Mouse (Mus musculus) erythroblast, embryonic 14.5 days (primary cell): ENCODE results near the gene Aph1a. TPM values are rescaled to one million over a fixed set of nuclear protein-coding genes. Genes with fewer than 3 reads are reported as not detected.
A peak's percentile ranks its signal among the peaks of the same experiment; 100 is the strongest.
"Not testable (repeated sequence)": the region's sequence is repeated elsewhere in the genome, so short reads cannot be mapped to it uniquely, and the experiment has no call there.

Experiments
- H3K27me3 ChIP-seq: 2 replicates; pipeline ENCODE4 v1.6.1; 2012; ENCODE audit warnings: inconsistent platforms; ENCODE audit not compliant: control insufficient read depth
- H3K36me3 ChIP-seq: 2 replicates; pipeline ENCODE4 v1.6.1; 2012; ENCODE audit warnings: mild to moderate bottlenecking, inconsistent platforms; ENCODE audit not compliant: control insufficient read depth
- H3K4me1 ChIP-seq: 2 replicates; pipeline ENCODE4 v1.6.1; 2012; ENCODE audit warnings: inconsistent platforms; ENCODE audit not compliant: control insufficient read depth
- H3K4me3 ChIP-seq: replicated peaks from 2 replicates; pipeline ENCODE3; 2012; ENCODE audit warnings: moderate library complexity, mild to moderate bottlenecking, inconsistent platforms
- H3K9me3 ChIP-seq: 2 replicates; pipeline ENCODE4 v1.6.1; 2012; ENCODE audit warnings: low read length, inconsistent platforms, mixed read lengths; ENCODE audit not compliant: control insufficient read depth
- GATA1 ChIP-seq: IDR thresholded peaks from 2 replicates; pipeline ENCODE4 v1.6.1; 2012; ENCODE audit warnings: low read length, inconsistent platforms, mixed read lengths
- TAL1 ChIP-seq: IDR thresholded peaks from 3 replicates; pipeline ENCODE4 v1.6.1; 2012; ENCODE audit warnings: low read length, inconsistent platforms, mixed read lengths
- polyA plus RNA-seq: library from polyadenylated mRNA; stranded (reverse); fragments of >175 nt; gene quantifications from 2 replicates; pipeline ENCODE4 v1.2.3, GENCODE M21; 2012

Gene Aph1a
- polyA plus RNA-seq, 1 experiment: 4.3 TPM

DNA sequence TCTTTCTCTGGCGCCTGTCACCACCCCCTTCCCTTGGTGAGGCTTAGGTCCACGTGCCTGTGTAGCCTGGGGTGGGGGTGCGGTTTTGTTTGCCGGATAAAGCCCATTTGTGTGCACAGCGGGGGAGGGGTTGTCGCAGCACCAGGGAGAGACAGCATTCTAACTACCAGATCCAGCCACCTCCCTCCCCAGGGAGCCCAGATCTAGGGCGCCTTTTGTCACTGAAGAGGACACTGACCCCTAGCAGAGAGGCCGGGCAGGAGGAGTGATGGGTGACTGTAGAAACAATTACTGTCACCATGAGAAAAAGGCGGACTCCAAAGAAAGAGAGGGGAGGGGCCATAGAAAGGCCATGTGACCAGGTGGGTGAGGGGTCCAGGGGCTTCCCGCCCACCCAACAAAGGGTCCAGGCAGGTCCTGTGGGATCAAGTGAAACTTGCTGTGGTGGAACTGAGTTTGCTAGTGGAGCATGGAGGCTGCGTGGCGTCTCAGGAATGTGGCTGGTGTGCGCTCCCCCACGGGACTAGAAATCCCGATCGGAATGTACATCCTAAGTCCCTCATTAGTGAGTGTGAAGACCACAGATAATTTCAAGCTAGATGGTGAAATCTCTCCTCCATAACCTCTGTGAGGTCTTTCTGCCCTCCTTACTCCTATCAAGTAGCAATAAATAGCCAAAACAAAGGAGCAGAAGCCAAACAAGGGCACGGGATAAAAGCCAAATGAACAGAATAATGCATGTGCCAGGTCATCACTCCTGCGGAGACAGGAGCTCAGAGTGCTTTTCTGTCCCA is 11.6 kb downstream of the Aph1a start:
- no peak for TF ChIP-seq GATA1
- Histone ChIP-seq H3K27me3 (peaks cover 87% of the 10 kb centered on the region), H3K36me3 (no peaks in the 10 kb centered on the region), H3K4me1 (peaks cover 15% of the 10 kb centered on the region), H3K9me3 (peaks cover 11% of the 10 kb centered on the region; the same call in 1 of the 2 replicates), H3K4me3 (peak overlapping the region; percentile 23)

GRCm38 (mm10) chr3:95905940-95906492 is 12.2 kb downstream of the Aph1a start:
- Histone ChIP-seq H3K9me3 (peaks cover 11% of the 10 kb centered on the region; the same call in 1 of the 2 replicates), H3K4me1 (peaks cover 15% of the 10 kb centered on the region), H3K4me3 (no peak overlapping the region), H3K36me3 (no peaks in the 10 kb centered on the region), H3K27me3 (peaks cover 89% of the 10 kb centered on the region)
- TF ChIP-seq TAL1 (no peak), GATA1 (no peak)

DNA sequence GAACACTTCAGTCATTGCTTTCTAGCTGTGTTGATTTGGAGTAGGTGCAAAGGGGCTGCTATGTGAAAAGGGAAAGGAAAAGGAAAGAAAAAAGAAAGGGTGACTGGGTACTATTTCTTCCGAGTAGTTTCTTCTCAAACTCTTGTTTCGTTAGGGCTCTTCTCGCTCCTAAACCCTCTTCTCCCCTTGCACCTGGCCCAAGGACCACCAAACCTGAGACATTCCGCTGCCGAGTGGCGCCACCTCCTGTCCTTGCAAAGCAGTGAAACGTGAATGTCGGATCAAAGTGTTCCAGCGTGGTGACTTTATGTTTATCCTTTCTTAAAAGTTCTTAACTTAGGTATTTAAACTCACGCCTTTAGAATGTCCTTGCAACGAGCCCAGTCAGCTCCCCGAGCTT is 13.1 kb downstream of the Aph1a start:
- H3K27me3 ChIP-seq: peaks cover 81% of the 10 kb centered on the region
- H3K4me3 ChIP-seq: peak overlapping the region; percentile 12

DNA sequence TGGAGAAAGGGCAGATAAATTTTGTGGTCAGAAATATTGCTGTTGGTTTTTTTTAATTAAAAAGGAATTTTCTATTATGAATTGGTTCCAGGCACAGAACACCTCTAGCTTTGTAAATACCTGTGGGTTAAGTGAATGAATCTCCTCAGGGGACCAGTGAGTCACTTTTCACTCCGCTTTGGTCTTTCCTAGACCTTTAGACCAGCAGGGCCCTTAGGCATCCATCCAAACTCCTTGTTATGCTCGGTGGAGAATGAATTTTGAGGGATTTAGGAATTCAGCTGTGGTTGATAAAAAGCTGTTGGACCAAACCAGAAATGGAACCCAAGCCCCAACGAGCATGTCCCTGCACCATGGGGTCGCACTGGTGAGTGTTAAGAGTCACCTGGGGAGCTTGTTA is 13.8 kb downstream of the Aph1a start:
- H3K36me3 ChIP-seq: no peaks in the 10 kb centered on the region
- peaks cover 15% of the 10 kb centered on the region for H3K4me1 ChIP-seq
- H3K9me3 ChIP-seq: peaks cover 11% of the 10 kb centered on the region; the same call in 1 of the 2 replicates
- no peak overlapping the region for H3K4me3 ChIP-seq
- peaks cover 73% of the 10 kb centered on the region for H3K27me3 ChIP-seq
- TF ChIP-seq TAL1 (no peak), GATA1 (no peak)

More for the DNA sequence above, 13.1 kb downstream of the Aph1a start:
- TF ChIP-seq GATA1 (no peak), TAL1 (no peak)
- Histone ChIP-seq H3K9me3 (peaks cover 11% of the 10 kb centered on the region; the same call in 1 of the 2 replicates), H3K36me3 (no peaks in the 10 kb centered on the region), H3K4me1 (peaks cover 15% of the 10 kb centered on the region)

GRCm38 (mm10) chr3:95914706-95915105 is 20.9 kb downstream of the Aph1a start:
- TF ChIP-seq TAL1 (no peak), GATA1 (no peak)

DNA sequence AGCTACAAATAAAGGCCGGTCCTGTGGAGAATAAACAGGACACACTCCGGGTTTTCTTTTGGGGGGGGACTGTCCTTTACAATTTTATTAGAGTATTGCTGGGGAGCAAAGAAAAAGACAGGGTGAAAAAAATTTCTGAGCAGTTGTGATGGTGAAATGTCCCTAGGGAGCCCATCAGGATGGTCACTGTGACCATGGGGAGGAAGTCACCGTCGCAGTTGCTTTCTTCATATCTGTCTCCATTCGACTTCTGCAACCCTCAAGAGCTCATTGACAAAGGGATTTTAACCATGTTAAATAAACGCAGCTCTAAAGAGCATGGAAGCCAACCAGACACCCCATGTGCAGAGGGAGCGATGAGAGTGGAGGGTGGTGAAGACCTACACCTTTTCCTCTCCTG is 23.0 kb downstream of the Aph1a start:
- H3K4me3 ChIP-seq: no peak overlapping the region
- no peak for TF ChIP-seq TAL1
- TF ChIP-seq GATA1: no peak
- H3K36me3 ChIP-seq: no peaks in the 10 kb centered on the region
- no peaks in the 10 kb centered on the region for H3K9me3 ChIP-seq
- H3K27me3 ChIP-seq: peaks cover 8% of the 10 kb centered on the region
- peaks cover 8% of the 10 kb centered on the region for H3K4me1 ChIP-seq

More at GRCm38 (mm10) chr3:95914706-95915105, 20.9 kb downstream of the Aph1a start:
- no peaks in the 10 kb centered on the region for H3K36me3 ChIP-seq
- H3K27me3 ChIP-seq: peaks cover 12% of the 10 kb centered on the region
- no peaks in the 10 kb centered on the region for H3K9me3 ChIP-seq
- no peak overlapping the region for H3K4me3 ChIP-seq
- peaks cover 7% of the 10 kb centered on the region for H3K4me1 ChIP-seq

DNA sequence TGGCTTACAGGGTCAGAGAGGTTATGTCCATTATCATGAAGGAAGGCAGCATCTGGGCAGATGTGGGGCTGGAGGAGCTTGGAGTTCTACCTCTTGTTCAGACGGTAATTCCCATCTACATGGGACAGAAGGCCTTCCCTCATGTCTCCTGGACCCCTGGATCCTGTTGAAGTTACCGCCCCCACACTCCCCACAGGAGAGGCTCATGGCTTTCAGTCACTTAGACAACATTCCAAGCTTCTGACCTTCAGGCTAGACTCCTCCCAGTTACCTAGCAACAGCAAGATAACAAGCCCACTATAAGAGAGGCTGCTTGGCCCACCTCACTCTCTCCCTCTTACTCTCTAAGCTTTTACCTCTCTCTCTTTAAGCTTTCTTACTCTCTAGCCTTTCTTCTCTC is 26.8 kb downstream of the Aph1a start:
- H3K36me3 ChIP-seq, H3K9me3 ChIP-seq, H3K4me1 ChIP-seq, H3K27me3 ChIP-seq, H3K4me3 ChIP-seq: not testable (repeated sequence)

- not testable (repeated sequence) for H3K4me3 ChIP-seq, H3K27me3 ChIP-seq, H3K36me3 ChIP-seq, H3K9me3 ChIP-seq
- H3K4me1 ChIP-seq: peaks cover 12% of the 10 kb centered on the region
These were observed 29.7 kb downstream of the Aph1a start for GRCm38 (mm10) chr3:95923429-95923828.

- no peak overlapping the region for H3K4me3 ChIP-seq
- no peaks in the 10 kb centered on the region; the same call in 1 of the 2 replicates for H3K36me3 ChIP-seq
- H3K4me1 ChIP-seq: peaks cover 15% of the 10 kb centered on the region
- H3K27me3 ChIP-seq: no peaks in the 10 kb centered on the region; the same call in 1 of the 2 replicates
- no peak for TF ChIP-seq TAL1
- TF ChIP-seq GATA1: no peak
- no peaks in the 10 kb centered on the region for H3K9me3 ChIP-seq
These were observed 30.4 kb downstream of the Aph1a start for GRCm38 (mm10) chr3:95924185-95924584.
